Mouse (Mus musculus): ENCODE data around the gene Jarid2.
"Not testable (repeated sequence)": the region's sequence is repeated elsewhere in the genome, so short reads cannot be mapped to it uniquely, and the experiment has no call there.

The Jarid2 gene

DNA sequence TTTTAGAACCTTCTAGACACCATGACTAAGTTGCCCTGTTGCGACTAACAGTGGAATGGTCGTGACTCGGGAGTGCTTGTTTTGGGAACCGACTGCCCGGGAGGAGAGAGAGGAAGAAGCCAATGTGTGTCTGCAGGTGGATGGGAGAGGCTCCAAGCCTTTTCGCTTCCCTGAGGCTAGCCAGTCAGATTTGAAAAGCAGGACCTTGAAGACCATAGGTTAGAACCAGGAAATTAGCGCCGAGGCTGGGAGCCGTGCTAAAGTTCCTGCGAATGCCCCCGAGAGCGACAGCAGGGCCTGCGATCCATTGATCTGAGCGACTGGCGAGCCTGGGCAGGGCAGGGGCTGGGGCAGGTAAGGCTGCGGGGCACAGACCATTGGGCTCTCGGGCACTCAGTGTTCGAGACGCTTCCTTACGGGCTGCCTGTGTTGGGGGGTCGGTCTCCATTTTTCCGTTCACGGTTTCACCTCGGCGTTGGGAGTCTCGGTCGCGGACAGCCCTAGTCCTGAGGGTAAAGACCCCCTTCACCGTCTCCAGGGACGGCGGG, at the start of gene Jarid2:
TSS of gene Jarid2 (plus strand) at position 51 of the 548 bp plus-strand sequence.
- DNase-seq (ENCODE audit: extremely low spot score, low read depth, low spot score), result no peak

DNA sequence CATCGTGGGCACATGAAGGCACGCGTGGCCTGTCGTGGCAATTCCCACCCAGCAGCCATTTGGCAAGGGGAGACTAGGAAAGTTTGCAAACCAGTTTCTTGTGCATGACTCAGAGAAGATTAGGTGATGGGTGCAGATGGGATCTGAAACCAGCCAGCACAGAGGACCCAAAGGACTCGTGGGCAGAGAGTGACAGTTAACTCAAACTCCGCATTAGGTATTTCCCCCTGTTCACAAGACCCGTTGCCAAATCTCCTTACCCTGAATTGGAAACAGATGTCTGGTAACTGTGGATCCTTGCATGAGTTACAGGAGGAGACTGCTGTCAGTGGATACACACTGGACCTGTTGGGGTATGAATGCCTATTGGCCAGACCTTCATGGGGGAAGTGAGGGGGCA, 48.2 kb upstream of the Jarid2 start:
- DNase-seq (ENCODE audit: extremely low spot score, low read depth, low spot score), result no peak

DNA sequence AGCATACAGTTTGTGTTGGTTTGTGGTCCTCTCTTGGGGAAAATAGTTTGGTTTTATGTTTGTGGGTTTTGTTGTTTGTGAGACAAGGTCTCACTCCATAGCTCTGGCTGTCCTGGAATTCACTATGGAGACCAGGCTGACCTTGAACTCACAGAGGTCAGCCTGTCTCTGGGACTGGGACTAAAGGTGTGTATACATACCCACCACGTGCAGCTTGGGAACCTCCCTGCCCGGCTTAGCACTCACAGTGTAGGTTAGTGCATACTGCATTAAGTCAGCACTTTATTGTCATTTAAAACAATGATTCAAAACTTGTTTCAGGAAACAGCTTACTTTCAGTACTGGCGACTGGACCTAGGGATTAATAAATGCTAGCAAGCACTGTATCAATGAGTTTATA, 41.1 kb upstream of the Jarid2 start:
- DNase-seq (ENCODE audit: extremely low spot score, low read depth, low spot score), result no peak

DNA sequence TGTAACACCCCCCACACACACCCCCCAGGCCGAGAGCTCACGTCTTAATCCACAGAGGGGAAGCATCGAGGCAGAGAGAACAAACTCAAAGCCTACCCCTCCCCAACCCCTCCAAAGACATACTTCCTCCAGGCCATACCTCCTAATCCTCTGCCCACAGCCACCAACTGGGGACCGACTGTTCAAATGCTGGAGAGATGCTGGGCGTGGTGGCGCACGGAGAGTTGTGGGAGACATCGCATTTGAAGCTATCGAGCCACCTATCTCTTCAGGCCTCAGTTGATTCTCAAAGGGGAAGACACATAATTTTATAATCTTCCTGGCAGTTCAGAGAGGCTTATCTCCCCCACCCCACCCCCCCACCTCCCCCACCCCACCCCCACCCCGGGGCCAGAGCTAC, 31.6 kb upstream of the Jarid2 start:
- DNase-seq (ENCODE audit: extremely low spot score, low read depth, low spot score), result no peak

DNA sequence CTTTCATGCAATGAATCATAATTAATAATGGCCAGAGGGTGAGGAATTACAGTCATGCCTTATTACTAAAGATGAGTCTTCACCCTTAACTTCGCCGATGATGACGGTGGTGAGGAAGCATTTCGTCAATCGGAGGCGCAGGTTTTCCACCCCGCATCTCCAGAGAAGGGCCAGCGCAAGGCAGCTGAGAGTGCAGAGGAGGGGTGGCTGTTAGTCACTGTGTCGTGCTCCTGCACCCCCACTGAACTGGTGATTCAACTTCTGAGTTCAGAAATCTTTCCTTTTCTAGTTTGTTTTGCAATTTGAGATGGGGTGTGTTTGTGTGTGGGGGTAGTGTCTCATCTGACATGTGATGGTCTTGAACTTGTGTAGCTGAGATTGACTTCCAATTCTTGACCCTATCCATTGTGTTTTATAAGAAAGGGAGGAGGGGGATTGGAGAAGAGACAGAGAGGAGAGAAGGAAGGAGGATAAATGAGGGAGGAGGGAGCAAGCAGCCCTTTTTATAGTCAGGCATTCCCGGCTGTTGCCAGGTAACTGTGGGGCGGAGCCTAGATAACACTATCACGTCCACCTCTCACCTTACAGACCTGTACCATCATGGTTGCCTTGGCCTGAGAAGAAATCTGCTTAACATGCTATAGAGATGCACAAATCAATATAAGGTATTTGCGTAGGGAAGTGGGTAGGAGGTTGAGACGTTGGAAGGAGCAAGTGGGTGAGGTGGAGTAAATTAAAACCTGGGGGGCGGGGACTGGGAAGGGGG, 25.1 kb upstream of the Jarid2 start:
- DNase-seq (ENCODE audit: extremely low spot score, low read depth, low spot score), result no peak

DNA sequence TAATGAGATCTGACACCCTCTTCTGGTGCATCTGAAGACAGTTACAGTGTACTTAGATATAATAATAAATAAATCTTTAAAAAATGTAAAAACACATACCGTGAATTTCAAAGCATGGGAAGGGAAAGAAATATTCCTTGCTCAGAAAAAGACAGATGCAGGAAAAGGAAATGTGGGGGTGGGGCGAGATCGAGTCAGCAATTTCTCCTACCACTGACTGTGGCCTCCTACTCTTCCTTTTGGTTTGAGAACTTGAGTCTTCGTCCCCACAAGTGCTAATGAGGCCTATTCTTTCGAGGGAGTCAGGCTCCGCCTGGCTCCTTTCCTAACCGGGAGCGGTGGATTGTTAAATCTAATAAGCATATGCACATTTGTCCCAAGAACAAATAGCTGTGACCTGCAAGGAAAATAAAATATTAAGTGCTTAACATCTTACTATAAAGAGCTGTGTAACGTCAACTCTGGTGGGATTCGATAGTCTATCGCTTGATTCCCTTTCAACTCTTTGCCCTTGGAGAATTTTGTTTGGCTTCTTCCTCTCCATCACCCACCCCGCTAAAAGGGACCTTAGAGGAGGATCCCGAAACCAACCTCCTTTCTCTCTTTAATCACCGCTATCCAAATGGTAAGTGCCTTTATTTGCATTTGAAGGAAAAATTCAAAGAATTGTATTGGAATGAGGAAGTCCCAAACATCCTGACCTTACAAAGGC, 24.1 kb upstream of the Jarid2 start:
- DNase-seq (ENCODE audit: extremely low spot score, low read depth, low spot score), result no peak

DNA sequence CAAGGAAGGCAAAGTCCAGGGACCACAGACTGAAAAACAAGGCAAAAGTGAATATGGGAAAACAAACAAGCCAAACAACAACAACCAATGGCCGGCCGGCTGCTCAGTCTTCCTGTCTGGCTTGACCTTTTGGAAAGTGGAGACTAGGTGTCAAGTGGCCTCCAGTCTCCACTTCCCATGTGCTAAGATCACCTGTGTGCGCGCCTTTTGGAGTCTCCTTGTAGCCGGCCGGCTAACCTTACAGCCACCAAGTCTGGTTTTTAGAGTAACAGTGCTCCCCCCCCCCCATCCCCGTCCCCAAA, 23.6 kb upstream of the Jarid2 start:
- DNase-seq (ENCODE audit: extremely low spot score, low read depth, low spot score), result no peak

DNA sequence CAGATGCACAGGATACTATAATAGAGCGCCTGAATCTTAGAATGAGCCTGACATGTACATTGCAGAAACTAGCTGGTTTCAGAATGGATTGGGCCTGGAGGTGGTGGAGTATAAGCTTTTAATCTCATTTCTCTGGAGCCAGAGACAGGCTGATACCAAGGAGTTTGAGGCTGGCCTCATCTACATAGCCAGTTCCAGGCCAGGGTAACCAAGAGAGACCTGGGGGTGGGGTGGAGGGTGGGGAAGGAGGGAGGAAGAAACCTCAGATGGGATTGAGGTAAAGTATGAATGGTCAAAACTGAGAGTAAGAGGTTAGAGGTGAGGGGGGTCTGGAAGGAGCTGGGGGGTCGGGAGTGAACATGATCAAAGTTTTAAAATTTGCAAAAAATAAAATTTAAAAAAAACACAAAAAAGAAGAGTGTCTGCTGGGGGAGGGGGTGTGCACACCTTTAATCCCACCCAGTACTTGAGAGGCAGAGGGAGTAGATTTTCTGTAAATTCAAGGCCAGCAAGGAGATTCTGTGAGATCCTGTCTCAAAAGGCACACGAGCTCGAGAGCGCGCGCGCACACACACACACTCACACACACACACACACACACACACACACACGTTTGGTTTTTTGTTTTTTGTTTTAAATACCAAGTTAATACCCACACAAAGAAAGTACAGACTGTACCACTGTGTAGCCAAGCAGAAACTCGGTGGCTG, 22.9 kb upstream of the Jarid2 start:
- DNase-seq (ENCODE audit: extremely low spot score, low read depth, low spot score), result no peak

DNA sequence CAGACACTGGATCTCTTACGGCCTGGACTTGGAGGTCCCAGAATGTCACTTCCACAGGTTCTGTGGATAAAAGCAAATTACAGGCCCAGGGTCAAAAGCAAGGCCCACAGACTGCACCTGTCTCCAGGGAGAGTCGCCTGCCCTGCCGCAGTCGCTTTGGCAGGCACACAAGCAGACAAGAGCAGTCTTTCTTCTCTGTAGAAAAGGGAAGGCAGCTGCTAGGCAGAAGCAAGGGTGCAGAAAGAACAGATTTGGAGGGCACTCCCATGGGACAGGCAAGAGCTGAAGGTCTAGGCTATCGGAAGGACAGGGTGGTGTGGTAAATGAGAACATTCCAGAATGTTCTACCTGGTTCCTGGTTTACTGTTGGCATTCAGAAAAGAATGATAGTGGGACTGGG, 22.1 kb upstream of the Jarid2 start:
- no peak for DNase-seq (ENCODE audit: extremely low spot score, low read depth, low spot score)

DNA sequence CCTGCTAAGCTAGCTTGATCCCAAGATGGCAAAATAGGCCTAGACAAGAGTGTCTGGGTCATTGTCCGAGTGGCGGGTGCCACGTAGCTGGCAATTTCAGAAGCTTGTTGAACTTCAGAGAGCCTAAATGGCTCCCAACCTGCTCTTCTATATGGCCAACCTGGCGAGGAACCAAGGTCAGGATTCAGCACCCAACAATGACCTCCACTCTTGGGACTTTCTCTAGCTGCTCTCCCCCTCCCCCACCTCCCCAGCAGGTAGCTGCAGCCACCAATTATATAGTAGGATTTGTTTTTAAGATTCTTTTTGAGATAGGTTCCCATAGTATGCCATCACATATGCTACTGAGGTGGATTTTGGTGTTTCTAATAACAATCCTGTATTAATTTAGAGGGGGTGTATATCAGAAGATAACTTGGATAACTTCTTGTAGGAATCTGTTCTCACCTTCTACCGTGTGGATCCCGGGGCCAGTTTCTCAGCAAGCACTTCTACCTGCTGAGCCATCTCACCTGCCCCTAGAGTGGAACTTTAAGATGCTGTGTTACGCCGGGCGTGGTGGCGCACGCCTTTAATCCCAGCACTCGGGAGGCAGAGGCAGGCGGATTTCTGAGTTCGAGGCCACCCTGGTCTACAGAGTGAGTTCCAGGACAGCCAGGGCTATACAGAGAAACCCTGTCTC, 20.8 kb upstream of the Jarid2 start:
- DNase-seq (ENCODE audit: extremely low spot score, low read depth, low spot score), result no peak

DNA sequence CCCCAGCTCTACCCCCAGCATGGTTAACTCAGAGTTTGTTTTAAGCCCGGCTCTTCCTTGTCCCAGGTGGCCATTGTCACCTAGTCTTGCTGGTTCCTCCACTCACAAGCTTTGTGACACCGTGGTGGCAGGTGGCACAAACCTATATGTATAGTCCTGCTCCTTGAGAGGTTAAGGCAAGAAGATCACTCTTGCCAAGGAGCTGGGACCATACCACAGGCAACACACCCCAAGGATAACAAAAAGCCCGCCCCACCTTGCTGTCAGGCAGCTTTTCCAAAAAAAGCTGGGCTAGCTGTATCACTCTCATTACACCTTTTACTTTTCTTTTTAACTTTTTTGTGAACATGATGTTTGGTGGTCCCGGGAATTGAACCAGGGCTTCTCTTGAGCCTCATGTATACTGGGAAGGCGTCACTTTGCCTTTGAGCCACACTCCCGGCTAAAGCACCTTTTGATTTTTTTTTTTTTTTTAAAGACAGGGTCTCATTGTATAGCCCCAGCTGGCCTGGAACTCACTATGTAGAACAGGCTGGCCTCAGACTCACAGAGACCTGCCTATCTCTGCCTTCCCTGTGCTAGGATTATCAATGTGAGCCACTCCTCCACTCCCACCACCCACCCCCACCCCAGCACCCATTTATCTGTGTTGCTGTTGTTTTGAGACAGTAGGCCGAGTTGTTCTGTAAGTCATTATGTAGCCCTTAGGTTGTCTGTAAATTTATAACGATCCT, 19.4 kb upstream of the Jarid2 start:
- DNase-seq (ENCODE audit: extremely low spot score, low read depth, low spot score), result no peak

DNA sequence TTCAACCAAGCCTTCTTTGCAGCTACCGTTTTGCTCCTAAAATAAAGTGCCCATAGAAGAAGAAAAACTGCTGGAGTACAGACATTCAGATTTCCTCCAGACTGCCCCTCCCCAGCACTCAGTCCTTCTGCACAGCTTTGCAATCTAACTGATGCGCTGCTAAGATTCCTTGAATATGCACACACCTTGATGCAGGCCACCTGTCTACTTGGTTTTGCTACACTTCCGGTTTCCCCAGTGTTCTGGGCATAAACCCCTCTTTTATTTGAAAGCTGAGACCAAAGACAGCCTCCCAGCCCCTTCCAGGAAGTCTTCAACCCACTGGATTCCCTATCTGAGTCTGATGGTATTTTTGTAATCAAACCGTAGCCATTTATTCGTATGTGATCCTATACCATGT, 18.2 kb upstream of the Jarid2 start:
- DNase-seq (ENCODE audit: extremely low spot score, low read depth, low spot score), result no peak

DNA sequence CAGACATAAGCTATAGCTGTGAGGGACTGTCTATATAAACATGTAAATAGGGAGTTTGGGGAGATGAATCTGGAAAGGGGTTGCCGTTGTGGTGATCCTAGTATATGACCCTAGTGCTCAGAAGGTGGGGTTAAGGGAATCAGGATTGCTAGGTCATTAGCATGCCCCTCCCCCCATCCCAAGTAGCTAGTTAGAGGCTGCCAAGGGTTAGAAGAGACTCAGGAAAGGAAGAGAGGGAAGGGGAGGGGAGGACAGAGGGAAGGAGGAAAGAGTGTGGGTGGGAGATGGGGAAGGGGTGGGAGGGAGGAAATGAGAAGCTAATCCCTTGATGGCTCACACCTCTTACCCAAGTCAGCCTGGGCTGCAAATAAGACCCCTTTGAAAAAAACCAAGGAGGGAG, 17.4 kb upstream of the Jarid2 start:
- DNase-seq (ENCODE audit: extremely low spot score, low read depth, low spot score), result no peak

DNA sequence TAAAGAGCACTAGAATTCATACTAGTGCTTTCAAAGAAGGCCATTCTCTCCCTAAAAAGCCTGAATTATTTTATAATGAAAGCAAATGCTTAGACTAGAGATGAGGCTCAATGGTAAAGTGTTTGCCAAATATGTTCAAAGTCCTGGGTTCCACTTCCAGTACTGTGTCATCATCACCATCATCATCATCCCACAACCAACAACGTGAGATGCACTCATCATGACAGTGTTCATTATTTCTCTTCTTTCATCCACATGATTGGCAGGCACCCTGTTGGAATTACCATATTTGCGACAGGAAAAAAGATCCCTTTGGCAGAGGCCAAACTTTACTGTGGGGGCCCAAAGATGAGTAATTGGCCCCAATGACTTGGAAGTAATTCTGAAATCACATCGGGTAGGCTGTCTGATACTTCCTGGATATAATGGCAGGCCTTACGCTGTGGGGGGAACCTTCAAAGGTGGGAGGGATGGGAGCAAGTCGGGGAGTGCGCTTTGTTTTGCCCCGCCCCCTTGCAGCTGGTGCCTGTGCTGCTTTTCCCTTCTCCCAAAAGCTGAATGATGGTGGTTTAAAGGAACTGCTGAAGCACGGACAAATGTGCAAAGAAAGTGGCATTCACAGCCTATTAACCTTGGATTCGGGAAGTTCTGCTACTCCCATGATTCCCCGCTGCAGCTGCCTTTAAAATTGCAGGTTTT, 13.9 kb upstream of the Jarid2 start:
- no peak for DNase-seq (ENCODE audit: extremely low spot score, low read depth, low spot score)

DNA sequence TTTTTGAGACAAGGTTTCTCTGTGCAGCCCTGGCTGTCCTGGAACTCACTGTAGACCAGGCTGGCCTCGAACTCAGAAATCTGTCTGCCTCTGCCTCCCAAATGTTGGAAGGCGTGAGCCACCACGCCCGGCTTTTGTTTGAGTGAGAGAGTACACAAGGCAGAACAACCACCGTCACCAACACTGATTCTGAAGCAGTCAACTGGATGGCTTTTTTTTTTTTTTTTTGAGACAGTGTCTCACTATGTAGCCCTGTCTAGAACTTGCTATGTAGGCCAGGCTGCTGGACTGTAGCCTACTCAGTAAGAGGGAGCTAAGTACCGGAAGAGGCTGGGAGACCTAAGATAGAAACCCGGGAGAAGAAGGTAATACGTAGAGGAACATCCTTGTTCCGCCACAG, 11.4 kb upstream of the Jarid2 start:
- DNase-seq (ENCODE audit: extremely low spot score, low read depth, low spot score), result no peak

DNA sequence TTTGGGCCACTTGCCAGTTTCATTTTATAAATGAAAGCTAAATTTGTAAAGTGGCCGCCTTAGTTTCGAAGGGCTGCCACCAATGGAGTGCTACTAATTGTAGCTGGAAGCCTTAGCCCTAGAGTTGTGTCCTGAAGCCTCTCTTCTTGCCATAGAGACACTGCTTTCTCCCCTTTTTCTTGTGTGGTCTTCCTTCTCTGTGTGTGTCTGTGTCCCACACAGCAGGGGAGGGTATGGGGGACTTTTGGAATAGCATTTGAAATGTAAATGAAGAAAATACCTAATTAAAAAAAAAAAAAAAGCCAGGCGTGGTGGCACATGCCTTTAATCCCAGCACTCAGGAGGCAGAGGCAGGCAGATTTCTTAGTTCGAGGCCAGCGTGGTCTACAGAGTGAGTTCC, 10.8 kb upstream of the Jarid2 start:
- DNase-seq (ENCODE audit: extremely low spot score, low read depth, low spot score), result not testable (repeated sequence)

DNA sequence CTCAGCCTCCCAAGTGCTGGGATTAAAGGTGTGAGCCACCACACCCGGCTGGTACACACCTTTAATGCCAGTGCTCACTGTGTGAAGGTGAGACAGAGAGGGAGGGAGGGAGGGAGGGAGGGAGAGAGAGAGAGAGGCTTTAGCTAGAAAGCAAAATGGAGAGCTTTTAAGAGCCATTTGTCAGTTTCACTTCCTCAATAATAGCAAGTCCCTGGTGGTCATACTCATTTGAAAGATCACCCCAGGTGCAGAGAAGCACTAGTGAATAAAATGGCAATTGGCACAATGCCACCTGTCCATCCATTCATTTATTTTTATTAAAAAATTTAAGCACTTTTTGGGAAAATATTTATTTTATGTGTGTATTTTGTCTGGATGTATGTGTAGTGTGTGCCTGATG, 9.2 kb upstream of the Jarid2 start:
- no peak for DNase-seq (ENCODE audit: extremely low spot score, low read depth, low spot score)

DNA sequence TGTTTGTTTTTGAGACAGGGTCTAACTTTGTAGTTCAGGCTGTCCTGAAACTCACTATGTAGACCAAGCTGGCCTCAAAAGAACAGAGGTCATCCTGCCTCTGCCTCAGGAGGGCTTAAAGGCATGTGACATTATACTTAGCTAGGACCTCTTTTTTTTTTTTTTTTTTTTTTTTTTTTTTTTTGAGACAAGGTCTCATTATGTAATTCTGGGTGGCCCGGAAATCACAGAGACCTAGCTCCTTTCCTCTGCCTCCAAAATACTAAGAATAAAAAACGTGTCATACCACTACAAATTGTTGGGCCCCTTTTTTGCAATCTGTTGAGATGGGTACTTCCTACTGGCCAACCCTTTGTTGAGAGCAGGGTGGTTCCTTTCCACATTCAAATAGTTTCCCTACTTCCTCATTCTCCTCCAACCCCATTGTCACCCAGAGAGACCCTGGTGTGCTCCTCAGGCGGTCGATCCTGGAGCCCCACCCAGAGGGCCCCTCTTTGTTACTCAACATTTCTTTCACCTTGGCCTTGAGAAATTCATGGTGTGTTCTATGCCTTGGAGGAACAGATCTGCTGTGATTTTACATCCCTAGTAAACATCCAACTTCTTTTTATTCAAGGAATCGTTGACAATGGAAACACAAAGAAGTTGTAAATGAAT, 7.3 kb upstream of the Jarid2 start:
- no peak for DNase-seq (ENCODE audit: extremely low spot score, low read depth, low spot score)

DNA sequence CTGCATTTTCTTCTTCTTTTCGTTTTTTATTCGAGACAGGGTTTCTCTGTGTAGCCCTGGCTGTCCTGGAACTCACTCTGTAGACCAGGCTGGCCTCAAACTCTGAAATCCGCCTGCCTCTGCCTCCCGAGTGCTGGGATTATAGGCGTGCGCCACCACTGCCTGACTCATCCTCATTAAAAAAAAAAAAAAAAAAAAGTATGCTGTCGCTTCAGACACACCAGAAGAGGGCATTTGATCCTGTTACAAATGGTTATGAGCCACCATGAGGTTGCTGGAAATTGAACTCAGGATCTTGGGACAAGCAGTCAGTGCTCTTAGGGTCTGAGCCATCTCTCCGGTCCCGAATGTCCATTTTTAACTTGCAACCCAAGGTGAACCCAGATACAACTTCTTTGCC, 5.8 kb upstream of the Jarid2 start:
- DNase-seq (ENCODE audit: extremely low spot score, low read depth, low spot score), result not testable (repeated sequence)
